Mouse (Mus musculus) gastrocnemius, adult 2 months (tissue): Measurements from ENCODE around the gene Gm28305. TPM values are rescaled to one million over a fixed set of nuclear protein-coding genes. Genes with fewer than 3 reads are reported as not detected.

Source experiments
- DNase-seq: peaks from one replicate; pipeline ENCODE4 v3.0.0; 2022
- H3K27ac ChIP-seq: fragments of 200-600 bp; 2 replicates; pipeline ENCODE4 v1.8.1; 2022; ENCODE audit warnings: mild to moderate bottlenecking
- H3K4me3 ChIP-seq: fragments of 200-600 bp; 2 replicates; pipeline ENCODE4 v1.8.1; 2022; ENCODE audit warnings: mild to moderate bottlenecking, moderate library complexity
- CTCF ChIP-seq: fragments of 200-600 bp; IDR thresholded peaks from 2 replicates; pipeline ENCODE4 v1.8.1; 2022; ENCODE audit warnings: antibody characterized with exemption, mild to moderate bottlenecking, moderate library complexity
- intact Hi-C: fragments of 180-260 bp; cut with DNase I; formaldehyde crosslinking; loops from one replicate; pipeline ENCODE4 v1.15.1; 2025
- total RNA-seq, 2 experiments: library from RNA; stranded (reverse); gene quantifications; 2 replicates each; pipeline ENCODE4 v1.2.3; 2021

Gm28305 gene
- total RNA-seq, 2 experiments from 2014 or later = not detected

DNA sequence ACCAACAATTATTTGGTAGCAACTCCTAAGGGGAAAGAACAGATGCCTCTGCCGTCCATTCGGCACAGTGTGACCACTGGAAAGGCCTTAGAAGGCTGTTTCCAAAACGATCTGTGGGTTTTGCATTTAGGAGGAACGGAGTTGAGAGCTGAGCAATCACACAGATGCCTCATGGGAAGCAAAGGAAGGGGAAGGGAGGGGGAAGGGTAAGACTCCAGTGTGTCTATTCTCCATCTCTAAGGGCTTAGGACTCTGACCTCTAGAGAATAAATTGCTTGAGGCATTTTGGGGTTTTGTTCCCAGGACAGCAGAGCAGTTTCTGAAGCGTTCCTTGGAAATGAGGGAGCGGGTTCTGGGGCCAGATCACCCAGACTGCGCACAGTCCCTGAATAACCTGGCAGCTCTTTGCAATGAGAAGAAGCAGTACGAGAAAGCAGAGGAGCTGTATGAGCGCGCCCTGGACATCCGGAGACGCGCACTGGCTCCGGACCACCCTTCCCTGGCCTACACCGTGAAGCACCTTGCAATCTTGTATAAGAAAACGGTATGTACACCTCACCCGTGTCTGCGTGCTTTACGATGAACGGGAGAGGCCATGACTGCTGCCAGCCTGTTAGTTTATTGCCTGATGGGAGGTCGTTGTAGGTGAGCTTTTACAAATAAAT, 1.3 kb upstream of the Gm28305 start:
- H3K4me3 ChIP-seq = no peak overlapping the region
- intact Hi-C loops = no loop called here
- no peak overlapping the region for H3K27ac ChIP-seq
- no peak for DNase-seq
- TF ChIP-seq CTCF = no peak

DNA sequence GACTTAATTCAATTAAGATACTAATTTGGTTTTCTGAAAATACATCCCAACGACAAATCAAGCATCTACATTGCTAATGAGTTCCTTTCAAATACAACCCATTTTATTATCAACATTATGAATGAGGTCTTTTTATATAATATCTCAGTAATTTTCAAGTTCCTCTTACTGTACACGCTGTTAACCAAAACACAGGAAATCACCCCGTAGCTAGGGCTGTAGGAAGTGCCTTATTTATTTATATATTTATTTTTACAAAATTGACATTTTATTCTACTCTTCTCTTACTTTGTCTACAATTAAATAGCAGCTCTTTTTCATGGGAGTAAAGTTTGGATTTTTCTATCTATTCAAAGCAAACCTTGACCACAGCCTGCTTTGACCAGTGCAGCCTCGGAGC, 720 bp upstream of the Gm28305 start:
- intact Hi-C loops = no loop called here
- no peak for DNase-seq
- no peak for TF ChIP-seq CTCF
- Histone ChIP-seq H3K27ac (no peak overlapping the region), H3K4me3 (no peak overlapping the region)

DNA sequence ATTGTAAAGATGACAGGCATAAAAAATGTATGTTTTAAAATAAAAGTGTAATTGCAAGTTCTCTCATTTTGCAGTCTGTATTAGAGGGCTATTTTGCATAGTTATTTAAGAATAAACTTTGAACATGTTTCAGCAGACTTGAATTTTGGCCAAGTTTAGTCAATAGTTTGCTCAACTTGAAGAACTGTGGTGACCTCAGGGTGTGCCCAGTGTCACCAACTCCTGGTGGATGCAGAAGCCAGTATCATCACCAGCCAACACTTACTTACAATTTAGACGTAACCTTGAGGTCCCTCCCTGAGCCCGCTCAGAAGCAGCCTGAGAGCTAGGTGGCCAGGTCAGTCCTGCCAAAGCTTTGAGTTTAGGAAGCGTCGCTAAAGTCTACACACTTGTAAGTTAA, 3.2 kb downstream of the Gm28305 start:
- DNase-seq = no peak
- H3K4me3 ChIP-seq = no peak overlapping the region
- intact Hi-C loops = no loop called here
- H3K27ac ChIP-seq = no peak overlapping the region
- TF ChIP-seq CTCF = no peak

DNA sequence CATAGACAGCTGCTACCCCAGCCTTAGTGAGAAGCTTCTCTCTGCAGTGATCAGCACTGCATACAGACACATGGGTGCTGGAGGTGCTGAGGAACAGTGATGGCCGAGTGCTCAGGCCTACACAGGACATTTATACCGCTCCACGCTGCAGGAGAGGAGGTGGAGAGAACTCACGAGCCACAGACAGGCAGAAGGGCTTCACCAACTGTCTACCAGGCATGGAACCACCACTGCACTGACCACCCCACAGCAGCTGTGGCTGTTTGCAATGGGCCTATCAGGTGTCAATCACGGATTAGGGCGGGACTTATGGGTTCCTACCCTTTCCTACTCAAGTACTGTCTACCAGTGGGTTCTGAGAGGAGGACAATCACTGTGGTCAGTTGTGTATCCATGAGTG, 10.6 kb downstream of the Gm28305 start:
- intact Hi-C loops = no loop called here
- no peak for DNase-seq
- H3K4me3 ChIP-seq = no peak overlapping the region
- no peak for TF ChIP-seq CTCF
- no peak overlapping the region for H3K27ac ChIP-seq

DNA sequence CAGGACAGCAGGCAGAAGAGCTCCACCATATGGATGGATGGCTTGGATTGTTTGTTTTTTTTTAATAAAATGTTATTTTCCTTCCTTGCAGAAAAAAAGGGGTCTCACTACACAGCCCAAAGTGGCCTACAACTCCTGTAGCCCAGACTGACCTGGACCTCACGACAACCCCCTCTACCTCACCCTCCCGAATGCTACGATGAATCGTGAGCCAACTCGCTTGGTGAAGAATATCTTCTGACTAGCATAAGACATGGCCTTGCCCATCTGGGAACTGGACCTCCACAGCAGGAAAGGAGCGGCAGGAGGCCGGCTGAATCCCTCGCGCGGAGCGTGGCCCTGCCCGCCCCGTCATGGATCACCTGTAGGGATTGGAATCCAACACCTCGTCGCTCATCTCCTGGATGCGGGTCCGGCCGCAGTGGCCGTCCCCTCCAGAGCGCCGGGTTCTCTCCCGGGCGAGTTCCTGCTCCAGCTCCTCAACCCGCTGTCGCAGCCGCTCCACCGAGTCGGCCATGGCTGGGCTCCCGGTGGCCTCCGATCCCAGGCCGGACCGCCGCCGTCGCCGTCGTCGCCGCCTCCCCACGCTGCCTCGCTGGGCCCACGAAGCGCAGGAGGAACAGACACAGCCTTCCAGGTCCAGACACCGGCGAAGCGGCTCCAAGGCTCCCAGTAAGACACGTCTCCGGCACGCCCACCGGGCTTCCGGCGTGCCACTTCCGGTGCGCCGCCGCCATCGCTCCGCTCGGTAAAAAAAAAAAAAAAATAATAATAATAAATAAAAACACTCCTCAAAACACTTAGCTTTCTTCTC, 22.2 kb downstream of the Gm28305 start, which contains the start of gene Uba5:
TSS of gene Uba5 (minus strand) at position 705 of the 814 bp plus-strand sequence.
- intact Hi-C loops = no loop called here
- Histone ChIP-seq H3K27ac (peak within 1 kb of the TSS; percentile 95), H3K4me3 (peak within 1 kb of the TSS; percentile 77)
- no peak for TF ChIP-seq CTCF
- peak; percentile 87 for DNase-seq

DNA sequence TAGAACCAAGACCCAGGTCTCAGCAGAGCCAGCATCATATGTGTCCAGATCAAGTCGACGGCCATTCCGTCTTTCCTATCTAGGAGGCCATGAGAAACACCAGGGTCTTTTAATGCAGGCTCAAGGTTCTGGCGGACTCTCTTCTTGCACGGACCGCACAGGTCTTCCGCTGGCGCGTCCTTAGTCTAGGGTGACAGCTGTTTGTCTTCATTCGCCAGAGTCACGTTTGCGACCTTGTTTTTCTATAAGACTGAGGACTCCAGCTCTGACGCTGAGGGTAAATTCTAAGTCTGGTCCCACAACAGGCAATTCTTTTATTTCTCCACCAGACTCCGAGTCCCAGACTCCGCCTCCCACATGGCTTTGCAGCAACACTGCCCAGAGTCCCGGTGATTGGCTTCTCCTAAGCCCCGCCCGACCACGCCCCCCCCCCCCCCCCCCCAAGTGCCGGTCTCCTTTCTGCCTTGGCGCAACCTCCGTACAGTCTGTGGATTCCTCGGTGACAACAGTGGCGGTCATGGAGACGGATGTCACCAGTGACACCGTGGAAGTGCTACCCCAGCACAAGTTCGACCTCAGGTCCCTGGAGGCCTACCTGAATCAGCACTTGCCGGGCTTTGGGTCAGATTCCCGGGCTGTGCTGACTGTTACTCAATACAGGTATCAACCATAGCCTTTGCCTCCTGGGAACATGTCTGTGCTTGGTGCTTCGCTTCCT, 22.9 kb downstream of the Gm28305 start, which contains the start of gene Acad11:
TSS of gene Acad11 (plus strand) at position 134 of the 718 bp plus-strand sequence.
- no peak for TF ChIP-seq CTCF
- intact Hi-C loops = no loop called here
- H3K4me3 ChIP-seq = peak within 1 kb of the TSS; percentile 77
- peak; percentile 87 for DNase-seq
- H3K27ac ChIP-seq = peak within 1 kb of the TSS; percentile 95

DNA sequence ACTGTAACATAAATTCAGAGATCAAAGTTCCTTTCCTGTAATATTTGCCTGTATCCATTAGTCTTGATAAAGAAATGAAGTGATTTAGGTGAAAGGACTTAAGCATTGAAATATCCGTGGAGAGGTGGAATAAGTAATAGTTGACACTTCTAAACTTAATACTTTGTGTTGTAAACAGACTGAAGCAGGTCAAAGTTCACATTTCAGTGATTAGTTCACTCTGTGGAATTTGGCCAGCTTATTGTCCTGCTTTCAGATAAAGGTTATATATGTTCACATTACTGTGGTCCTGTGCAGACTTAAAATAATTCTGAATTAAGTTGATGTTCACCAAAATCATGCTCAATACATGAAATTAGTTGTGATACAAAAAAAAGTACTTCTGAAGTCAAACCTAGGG, 24.1 kb downstream of the Gm28305 start:
- H3K4me3 ChIP-seq = peak overlapping the region; percentile 77
- TF ChIP-seq CTCF = no peak
- DNase-seq = no peak
- intact Hi-C loops = no loop called here
- peak overlapping the region; percentile 95; the same call in 1 of the 2 replicates for H3K27ac ChIP-seq

DNA sequence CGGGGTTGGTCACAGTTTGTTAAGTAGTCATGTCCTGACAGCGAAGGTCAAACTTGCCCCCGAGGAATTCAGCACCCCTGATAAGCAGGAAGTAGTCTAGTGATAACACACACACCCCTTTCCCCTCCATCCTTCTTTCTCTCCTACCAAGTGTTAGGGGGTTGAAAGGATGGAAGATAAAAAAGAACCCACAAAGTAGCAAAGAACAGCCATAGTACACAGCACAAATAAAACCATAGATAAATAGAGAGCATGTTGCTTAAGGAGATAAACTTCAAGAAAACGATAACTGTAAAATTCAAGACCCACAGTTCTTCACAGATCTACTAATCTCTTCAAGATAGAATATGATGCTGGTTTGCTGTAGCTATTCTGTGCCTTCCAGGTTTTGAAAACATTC, 29.8 kb downstream of the Gm28305 start:
- no peak for TF ChIP-seq CTCF
- intact Hi-C loops = no loop called here
- DNase-seq = no peak

DNA sequence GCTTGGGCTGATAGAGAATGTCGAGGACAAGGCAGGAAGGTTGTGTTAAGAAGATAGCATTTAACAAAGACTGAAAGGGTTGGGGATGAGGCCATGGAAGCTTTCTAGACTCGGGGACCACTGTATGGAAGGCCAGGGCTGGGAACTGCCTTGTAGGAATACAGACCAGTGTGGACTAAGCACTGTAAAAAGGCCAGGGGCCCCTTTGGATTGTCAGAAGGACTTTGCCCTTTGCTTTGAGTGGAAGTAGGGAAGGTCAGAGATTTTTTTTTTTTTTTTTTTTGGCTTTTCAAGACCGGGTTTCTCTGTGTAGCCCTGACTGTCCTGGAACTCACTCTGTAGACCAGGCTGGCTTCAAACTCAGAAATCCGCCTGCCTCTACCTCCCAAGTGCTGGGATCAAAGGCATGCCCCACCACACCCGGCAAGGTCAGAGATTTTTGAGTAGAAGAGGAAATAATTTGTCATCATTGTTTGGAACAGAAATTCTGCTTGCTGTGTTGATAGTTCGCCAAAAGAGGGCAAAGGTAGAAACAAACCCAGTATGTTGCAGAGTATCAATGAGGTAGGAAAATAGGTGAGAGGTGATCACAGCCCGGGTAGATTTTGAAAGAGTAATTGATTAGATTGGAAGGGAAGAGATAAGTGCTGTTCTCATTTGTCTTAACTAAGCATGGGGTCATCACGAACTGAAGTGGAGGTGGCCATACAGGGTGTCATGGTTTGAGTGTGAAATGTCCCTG, 30.6 kb downstream of the Gm28305 start:
- no peak for DNase-seq
- intact Hi-C loops = no loop called here
- TF ChIP-seq CTCF = no peak
- no peak overlapping the region for H3K27ac ChIP-seq
- H3K4me3 ChIP-seq = no peak overlapping the region

More for the DNA sequence above, 29.8 kb downstream of the Gm28305 start:
- Histone ChIP-seq H3K27ac (no peak overlapping the region), H3K4me3 (no peak overlapping the region)

DNA sequence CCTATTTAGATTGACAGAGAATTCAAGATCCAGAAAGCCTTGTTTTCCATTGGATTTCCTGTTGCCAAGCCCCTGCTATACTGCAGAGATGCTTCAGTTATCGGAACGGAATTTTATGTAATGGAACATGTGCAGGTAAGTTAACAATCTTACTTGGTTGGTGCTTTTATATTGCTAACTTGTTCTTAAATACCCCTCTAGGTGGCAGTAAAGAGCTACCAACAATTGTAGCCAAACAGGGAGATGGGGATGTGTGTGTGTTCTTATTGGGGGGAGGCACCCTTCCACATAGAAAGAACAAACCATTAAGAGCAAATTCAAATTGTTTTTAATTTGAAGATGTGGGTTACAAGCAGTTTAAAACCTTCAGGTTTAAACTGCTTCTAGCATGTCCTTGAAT, 35.3 kb downstream of the Gm28305 start:
- intact Hi-C loops = no loop called here
- Histone ChIP-seq H3K27ac (no peak overlapping the region), H3K4me3 (no peak overlapping the region)
- TF ChIP-seq CTCF = peak; percentile 67
- DNase-seq = no peak

DNA sequence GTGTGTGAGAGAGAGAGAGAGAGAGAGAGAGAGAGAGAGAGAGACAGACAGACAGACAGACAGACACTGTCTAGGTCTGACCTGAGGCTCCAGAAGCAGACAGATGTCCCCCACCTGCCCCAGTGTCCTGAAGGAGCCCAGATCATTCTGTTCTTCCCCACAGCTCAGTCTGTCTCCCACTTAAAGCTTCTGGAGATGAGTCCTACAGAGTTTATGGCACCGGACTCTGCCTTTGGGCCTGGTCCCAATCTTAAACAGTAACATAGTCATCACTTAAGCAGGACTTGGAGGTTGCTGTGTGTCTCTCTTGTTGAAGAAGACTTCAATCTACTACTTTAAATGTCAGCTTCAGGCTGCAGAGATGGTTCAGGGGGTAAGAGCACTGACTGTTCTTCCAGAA, 38.3 kb downstream of the Gm28305 start:
- TF ChIP-seq CTCF = no peak
- Histone ChIP-seq H3K27ac (no peak overlapping the region), H3K4me3 (no peak overlapping the region)
- intact Hi-C loops = no loop called here
- DNase-seq = no peak

DNA sequence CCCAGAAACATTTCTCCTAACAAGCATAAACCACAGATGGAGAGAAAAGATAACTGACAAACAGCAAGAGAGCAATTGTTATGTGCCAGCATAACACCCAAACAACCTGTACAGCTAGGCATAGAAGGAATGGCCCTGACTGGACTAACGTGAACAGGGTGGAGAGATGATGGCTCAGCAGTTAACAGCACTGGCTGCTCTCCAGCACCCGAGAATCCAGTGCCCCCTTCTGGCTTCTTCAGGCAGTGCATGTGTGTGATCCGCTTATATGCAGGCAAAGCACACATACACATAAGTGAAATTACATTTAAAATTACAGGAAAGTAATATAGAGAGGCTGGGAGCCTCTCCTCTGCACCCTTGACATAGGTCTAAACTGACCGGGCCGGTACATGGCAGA, 38.9 kb downstream of the Gm28305 start:
- peak; percentile 37 for DNase-seq
- intact Hi-C loops = no loop called here
- Histone ChIP-seq H3K4me3 (no peak overlapping the region), H3K27ac (no peak overlapping the region)
- TF ChIP-seq CTCF = peak; percentile 61
